Mouse (Mus musculus): ENCODE measurements around the gene Sirt4.

DNA sequence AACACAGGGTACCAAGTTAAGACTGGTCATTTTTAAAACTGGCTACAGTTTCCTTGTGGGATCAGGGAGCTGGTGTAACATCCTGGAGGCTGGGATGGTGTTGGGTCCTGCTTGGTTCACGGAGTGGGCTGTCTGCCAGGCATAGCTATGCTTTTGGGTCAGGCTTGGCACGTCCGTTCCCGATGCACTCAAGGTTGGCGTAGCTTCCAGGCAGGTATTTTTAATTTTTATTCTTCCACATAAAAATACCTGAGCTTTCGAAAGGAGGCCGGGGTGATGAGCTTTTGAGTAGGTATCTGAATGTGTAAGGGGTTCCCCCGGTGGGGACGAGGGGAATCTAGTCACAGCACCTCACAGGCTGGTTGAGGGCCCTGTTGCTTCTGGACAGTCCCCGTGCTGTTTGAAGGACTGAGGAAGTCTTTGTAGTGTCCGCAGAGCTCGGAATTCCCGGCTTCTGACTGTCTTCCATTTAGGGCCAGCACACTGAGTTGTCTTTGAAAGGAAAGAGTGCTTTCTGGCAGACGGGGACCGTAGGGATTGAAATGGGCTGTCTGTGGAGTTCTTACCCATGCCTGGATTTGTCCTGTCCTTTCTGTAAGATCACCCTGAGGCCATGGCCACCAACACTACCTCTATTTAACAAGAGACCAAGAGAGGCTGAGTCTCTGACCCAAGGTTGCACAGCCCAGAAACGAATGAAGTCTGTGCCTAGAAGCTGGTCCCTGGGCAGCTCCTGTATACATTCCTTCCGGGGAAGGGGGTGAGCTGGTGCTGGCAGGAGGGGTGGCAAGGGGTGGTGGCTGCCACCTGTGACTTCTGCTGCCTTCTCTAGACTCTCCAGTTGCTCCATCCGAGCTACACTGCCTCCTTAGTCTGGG is 23.7 kb upstream of the Sirt4 start:
- no peak for TF ChIP-seq CTCF (IDR thresholded peaks at IDR 0.05; ENCODE audit: low read depth, low read length)
- TF ChIP-seq GATA1 (IDR thresholded peaks at IDR 0.05; ENCODE audit: borderline replicate concordance, low read length), result no peak
- TF ChIP-seq GATA2 (IDR thresholded peaks at IDR 0.05; ENCODE audit: borderline replicate concordance, low read depth, low read length), result no peak
- no peak for TF ChIP-seq TAL1 (conservative IDR thresholded peaks at IDR 0.05; ENCODE audit: low read depth, low read length)
- no peak for TF ChIP-seq POLR2AphosphoS5 (IDR thresholded peaks at IDR 0.05; ENCODE audit: insufficient replicate concordance, low read depth, low read length)

All from G1E (cell line).